Mouse (Mus musculus): Measurements from ENCODE around the gene Socs1.
"Not testable (repeated sequence)": the region's sequence is repeated elsewhere in the genome, so short reads cannot be mapped to it uniquely, and the experiment has no call there.

Socs1 gene

DNA sequence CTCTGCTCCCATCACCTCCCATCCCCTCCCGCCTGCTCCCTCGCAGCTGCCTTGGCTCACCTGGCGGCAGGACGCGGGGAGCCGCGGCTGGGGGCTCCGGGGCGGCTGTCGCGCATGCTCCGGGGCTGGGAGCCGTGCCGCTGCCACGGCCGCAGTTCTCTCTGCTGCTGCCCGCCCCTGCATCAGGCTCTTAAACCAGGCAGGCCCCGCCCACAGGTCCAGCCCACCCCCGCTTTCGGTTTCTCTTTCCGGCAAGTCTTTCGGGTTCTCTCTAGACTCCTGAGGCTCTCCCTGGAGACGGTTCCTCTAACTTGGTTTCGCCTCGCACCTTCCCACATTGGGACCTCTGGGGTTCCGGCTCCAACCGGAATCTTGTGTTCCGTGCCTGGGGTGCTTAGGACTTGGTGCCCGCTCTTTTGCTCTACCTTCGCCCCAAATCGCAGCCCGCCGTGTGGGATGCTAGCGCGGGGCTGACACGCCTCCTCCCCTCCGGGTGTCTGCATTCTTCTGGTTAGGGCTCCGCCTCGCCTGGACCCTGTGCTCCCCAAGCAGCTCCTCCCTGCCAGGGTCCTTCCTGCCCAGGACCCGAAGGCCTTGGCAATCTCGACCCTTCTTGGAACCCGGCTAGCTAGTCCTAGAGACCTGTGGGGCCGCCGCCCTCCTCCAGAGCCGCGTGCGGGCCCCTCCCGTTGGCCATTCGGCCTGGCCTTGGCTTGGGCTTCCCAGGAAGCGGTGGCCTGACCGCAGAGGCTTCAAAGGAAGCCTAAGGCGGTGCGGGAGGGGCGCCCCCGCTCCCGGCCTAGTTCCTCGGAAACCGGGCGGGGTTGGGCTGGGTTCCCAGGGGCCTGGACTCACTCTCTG, at the start of gene Socs1:
Socs1 (minus strand) TSS at position 166 of the 861 bp plus-strand sequence.
- DNase-seq, result peak; percentile 96

DNA sequence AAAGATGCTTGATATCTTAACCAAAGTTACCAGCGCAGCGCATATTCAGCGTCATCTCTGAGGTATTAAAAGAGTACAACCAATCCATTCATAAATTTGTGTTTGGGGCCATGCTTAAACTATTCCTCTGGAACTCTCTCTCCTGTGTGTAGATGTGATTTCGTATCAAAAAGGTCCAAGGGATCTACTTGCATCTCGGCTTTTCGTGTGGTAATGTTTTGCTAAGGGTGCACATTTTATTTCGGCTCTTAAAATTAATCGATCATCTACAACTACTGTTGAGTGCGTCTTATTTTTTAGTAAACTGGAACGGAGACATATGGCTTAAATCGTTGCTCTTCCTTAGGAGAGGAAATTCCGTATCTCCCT, 49.2 kb upstream of the Socs1 start:
- no peak for DNase-seq

DNA sequence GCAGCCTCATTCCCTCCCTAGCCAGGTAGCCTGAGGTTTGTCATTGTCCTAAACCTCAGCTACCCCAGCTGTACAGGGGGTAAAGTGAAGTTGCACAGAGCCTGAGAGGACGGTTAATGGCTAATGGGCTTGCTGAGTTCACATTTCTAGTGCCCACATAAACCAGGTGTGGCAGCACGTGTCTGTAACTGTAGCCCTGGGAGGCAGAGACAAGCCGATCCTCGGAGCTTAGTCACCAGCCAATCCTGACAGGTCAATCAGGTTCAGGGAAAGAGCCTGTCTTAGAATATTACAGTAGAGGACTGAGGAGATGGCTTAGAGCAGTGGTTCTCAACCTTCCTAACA, 43.1 kb upstream of the Socs1 start:
- no peak for DNase-seq

DNA sequence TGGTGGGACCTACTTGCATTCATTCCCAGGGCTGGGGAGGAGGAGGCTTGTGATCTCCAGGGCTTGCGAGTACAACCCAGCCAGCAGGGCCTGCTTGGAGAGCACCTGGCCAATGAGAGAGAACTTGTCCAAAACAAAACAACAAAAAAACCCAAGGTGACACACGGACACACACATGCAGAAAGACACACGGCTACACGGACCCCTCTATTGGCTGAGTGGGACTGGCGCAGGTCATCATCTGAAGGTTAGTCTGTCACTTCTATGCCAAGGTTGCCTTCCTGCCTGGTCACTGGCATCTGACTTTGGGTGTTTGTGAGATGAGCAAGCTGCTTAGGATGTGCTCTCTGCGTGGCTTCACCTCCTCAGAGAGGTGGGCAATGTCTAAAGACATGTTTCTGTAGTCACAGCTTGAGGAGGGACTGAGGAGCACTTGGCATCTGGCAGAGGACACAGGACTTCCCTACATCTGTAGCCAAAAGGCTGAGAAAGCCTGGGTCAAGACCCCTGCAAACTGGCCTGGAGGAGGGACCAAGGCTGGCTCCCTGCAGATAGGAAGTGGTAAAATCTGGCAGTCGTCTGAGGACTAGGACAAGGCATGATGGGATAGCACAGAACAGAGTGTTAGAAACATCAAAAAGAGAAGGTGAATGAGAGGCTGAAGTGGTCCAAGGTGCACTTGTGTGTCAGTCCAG, 42.6 kb upstream of the Socs1 start:
- DNase-seq, result no peak

DNA sequence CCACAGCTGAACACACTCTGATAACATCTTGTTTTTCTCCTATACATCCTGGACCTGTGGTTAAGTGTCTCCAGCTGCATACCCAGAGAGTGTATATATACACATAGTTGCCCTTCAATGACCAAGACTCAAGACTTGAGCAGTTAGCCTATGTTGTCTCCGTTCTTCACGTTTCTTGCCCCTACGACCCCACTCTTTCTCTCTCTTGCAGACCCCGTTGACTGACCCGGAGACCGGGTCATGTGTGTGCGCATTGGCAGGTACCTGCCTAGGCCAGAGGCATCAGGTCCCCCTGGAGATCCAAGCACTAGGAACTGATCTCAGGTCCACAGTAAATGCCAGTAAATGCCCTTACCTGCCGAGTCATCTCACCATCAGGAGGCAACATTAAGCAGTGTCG, 41.9 kb upstream of the Socs1 start:
- DNase-seq, result no peak

DNA sequence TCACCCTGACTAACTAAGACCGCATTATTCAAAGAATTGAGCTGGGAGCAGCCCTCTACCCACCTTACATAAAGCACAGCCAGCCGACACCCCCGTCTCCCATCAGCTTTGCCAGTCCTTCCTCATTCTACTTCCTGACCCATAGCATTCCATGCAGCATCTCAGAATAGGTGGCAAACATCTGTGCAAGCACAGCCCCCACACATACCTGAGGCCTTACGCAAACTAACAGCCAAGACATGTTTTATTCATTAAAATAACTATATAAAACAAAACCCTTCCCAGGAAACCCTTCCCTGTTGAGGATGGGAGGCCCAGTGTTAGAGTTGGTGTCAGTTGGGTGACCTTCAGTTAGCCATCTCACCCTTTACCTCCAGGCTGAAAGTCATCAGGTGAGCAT, 40.5 kb upstream of the Socs1 start:
- DNase-seq, result no peak

DNA sequence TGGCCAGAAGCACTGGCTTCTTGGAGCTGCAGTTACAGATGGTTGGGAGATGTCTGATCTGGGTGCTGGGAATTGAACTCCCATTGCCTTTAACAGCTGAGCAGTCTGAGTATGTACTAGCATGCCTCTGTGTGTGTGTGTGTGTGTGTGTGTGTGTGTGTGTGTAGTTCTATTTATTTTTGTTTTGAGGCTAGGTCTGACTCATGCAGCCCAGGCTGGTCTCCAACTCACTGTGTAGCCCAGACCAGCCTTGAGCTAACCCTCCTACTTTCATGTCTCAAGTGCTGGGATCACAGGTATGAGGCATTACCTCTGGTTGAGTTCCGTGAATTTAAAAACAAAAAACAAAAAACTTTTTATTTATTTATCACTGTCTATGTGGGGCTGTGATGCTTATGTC, 39.2 kb upstream of the Socs1 start:
- no peak for DNase-seq

DNA sequence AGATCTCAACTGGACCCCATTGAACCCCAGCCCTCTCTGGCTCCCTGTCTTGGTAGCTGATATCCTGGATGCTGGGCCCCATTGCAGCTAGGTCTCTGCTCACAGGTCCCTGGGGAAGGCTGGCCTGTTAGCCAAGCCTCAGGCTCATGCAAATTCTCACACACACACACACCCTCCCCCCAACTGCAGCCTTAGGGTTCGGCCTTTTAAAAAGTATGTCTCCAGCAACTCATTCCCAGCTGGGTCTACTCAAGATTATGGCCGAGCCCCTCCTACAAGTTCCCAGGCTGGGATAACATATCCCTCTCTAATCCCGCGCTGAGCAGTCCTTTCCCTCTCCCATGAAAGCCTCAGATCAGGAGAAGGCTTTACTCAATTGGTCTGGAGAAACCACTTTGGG, 36.1 kb upstream of the Socs1 start:
- peak; percentile 57 for DNase-seq

DNA sequence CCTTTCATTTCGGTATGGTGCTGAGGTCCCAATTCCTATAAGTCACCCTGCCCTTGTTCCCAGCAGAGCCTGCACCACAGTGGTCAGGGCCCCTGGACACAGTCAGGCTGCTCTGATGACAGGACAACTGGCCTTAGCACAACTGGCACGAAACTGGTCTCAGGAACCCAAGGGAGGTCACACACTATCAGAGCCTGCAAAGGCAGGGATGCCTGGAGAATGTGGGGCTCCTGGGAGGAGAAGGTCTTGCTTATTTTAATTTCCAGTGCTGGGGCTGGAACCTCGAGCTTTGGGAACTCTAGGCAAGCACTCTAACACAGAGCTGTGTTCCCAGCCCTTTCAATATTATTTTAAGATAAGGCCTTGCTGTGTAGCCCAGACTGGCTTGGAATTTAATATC, 34.6 kb upstream of the Socs1 start:
- DNase-seq, result no peak

DNA sequence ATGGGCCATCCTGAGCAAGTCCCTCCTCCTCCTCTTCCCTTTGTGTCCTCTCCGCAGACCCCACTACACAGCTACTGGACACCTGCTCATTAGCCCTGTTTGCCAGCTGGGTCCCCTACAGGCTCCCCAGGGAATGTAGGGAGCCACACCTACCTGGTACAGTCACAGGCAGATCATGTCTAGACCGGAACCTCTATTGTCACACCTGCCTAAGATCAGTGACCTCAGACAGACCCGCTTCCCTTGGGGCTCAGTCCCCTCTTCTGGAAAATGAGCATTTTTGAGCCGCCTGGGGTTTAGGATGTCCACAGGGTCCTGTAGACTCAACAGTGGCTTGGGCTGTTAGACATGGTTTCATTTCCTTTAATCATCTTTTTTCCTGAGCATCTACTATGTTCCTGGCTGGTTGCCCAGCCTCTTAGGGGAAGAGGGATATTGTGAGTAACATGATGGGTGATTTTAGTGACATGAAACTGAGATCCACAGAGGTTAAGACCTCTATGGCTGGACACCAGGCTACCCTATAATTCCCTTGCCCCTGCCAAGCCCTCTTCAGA, 33.3 kb upstream of the Socs1 start:
- no peak for DNase-seq

DNA sequence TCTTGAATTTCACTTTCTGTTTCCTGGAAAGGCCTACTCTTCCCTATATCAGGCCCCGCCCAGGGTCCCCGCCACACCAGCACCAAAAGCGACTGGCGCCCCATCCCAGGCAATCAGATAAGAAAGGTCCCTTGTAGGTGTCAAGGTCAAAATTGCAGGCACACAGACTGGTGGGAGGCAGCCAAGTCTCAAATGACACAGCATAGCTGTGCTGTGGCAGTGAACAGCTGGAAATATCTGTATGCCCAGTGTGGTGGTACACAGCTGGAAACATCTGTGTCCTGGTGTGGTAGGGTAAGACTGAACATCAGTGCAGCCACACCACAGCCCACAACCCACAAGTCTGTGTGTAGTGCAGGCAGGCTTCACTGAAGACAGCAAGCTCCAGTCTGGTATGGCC, 29.5 kb upstream of the Socs1 start:
- DNase-seq, result no peak

DNA sequence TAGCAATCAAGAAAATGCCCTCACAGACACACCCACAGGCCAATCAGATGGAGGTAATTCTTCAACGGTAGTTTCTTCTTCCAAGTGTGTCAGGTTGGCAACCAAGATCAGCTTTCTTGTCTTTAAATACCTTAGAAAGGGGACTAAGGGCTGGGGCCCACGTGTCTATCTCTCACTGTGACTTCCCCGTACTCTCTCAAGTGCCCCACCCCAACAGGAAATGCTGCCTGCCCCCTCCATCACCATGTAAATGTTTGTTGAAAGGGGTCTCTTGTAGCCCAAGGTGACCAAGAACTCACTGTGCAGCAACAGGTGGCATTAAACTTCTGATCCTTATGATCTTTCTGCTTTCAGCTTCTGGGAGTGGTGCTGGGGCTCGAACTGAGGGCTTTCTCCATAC, 28.4 kb upstream of the Socs1 start:
- DNase-seq, result no peak

DNA sequence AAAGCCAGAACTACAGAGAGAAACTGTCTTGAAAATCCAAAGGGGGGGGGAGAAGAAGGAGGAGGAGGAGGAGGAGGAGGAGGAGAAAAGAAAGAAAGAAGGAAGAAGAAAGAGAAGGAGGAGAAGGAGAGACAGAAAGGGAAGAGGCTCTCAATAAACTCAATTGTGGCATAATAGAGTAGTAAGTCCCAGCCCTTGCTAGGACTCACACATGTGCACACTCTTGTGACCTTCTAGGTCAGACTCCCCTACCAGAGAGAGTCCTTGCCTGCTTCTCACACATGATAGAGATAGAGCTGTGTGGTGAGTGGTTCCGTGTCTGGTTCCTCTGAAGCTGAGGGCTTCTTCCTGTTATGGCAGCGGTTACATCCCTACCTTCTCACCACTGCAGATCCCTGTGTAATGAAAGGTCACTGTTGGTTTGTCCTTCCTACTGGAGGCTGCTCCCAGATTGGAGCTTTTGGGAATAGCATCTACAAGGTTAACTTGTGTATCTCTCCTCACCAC, 27.6 kb upstream of the Socs1 start, which contains the start of gene Gm11172:
Gm11172 (plus strand) TSS at position 51 of the 507 bp plus-strand sequence.
- DNase-seq, result no peak

DNA sequence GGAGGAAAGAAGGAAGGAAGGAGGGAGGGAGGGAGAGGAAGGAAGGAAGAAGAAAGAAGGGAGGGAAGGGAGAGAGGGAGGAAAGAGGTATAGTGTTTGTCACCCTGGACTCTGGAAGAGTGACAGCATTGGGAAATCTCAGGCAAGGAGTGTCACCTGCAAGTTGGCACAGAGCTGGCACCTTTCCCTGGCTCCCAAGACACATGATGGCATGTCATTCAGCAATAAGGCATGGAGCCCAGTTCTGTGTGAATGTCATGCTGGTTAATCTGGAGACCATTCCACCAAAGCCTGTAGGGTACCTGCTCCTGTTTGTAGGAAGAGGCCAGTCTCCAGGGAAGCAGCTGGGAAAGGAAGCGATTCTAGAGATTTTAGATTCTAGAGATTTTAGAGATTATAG, 25.0 kb upstream of the Socs1 start:
- no peak for DNase-seq

DNA sequence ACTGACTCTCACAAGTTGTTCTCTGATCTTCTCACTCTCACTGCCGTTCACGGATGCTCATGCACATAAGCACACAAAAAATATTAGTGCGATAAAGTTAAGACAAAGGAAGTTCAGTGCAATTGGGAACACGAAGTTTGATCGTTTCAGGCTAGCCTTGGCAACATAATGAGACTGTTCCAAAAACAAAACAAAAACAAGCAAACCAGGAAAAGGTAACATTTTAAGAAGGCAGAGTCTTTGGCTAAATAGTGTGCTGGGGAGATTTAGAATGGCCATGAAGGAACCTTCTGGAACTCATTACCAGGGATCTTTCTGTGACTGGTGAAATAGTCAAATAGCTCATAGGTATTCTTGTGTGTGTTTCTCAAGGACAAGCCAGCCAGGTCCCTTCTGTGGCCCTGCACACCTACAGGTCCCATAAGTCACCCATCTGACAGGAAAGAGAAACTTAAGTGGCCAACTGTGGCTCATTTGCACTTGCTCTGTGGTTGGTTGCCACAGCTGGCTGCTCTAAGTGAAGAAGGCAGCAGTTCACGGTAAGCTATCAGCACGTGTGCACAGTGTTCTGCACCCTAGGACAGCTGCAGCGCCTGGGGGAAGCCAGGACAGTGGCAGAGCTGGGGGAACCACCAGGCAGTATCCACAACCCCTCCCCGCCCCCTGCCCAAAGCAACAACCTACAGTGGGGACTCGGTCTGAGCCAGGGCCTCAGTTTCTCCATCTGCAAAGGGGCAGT, 20.6 kb upstream of the Socs1 start, which contains the start of gene Prm1:
Prm1 (minus strand) TSS at position 51 of the 739 bp plus-strand sequence.
- DNase-seq, result no peak

DNA sequence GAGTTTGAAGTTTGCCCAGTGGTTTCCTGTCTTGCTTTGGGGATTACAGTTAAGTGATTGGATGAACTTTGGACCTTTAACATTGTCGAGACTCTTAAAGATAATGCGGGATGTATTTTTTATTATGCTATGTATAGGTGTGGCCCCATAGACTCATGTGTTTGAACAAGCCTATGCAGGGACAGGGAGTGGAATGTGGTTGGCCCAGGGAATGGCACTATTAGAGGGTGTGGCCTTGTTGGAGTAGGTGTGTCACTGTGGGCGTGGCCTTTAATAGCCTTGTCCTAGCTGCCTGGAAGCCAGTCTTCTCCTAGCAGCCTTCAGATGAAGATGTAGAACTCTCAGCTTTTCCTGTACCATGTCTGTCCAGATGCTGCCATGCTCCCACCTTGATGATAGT, 17.1 kb upstream of the Socs1 start:
- not testable (repeated sequence) for DNase-seq

DNA sequence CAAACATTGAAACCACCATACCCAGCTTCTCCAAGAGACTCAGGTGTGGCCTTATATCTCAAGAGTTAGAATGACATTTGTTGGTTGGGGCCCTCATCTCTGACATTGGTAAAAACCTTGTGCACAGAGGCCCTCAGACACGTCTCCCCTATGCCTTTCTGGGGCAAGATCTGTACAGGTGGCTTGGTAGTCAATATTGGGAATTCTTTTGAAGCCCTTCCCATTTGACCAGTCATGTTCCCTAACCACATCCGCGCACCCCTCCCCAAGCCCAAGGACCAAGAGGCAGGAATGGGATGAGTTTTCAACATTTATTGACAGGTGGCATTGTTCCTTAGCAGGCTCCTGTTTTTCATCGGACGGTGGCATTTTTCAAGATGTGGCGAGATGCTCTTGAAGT, 10.7 kb upstream of the Socs1 start, which contains the start of gene Prm2:
Prm2 (minus strand) TSS at position 101 of the 400 bp plus-strand sequence.
- no peak for DNase-seq

DNA sequence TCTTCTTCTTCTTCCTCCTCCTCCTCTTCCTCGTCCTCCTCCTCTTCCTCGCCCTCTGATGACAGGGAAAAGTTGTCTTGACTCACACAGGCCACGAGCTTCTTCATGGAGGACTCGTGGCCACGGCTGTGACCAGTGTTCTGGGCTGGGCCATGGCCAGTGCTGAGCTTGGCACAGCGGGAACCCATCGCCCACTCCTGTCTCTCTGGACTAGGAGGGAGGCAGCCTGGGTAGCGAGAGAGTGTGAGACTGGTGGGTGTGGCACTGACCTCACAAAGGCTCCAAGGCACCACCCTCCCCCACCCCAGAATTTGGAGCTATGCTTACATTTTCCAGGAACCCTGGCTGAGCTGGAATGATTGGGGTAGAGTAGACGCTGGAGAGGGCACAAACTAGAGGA, 5.4 kb upstream of the Socs1 start, which contains the start of gene Prm3:
Prm3 (minus strand) TSS at position 213 of the 400 bp plus-strand sequence.
- no peak for DNase-seq

DNA sequence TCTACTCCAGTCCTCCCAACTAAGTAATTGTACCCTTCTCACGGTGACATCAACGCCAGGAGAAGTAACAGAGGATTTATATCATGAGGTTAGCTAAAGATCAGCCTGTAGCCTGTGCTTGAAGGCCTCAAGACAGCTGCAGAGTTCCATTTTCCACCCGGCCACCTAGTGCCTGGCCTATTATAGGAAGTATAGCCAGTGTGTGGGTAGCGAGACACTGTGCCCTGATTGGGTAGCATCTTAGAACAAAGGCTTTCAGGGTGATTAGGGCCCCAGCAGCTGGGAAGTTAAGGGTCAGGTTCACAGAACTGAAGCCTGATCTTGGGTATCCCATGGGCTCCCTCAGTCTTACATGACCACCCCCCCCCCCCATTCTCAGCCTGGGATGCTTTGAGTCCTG, 3.5 kb upstream of the Socs1 start:
- DNase-seq, result no peak

DNA sequence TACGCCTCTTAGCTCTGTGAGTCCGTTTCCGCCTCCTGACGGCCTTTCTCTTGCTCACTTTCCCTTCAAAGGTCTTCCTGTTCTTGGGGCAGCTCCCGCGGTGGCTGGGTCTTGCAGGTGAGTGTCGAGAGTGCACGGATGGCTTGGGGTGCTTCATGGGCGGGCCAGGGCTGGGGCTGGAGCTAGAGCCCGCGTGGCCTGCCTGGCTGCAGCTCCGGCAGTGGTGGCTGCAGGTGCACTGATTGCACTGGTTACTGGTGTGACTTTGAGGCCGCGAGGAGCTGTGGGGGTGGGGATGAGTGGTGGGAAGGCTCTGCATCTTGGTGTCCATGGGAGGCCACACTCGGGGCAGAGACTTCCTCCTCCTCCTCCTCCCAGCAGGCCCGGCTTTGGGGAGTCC, 2.9 kb upstream of the Socs1 start, which contains the start of gene Tnp2:
Tnp2 (minus strand) TSS at position 390 of the 400 bp plus-strand sequence.
- no peak for DNase-seq

DNA sequence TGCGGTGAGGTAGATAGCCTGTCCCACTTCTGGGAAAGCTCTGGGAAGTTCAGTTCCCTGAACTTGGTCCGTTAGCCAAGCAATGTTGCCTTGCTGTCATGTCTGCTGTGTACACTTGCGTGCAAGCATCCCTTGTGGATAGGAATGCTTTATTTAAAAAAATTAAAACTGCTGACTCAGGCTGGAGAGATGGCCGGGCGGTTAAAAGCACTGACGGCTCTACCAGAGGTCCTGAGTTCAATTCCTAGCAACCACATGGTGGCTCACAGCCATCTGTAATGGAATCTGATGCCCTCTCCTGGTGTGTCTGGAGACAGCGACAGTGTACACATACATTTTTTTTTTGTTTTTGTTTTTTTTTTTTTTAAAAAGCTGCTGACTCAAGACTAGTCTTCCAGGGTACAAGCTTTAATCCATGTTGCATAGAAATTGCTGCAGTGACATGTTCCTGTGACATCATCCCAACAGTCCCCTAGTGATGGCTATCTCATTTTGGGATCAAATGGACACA, 2.3 kb upstream of the Socs1 start:
- DNase-seq, result no peak

DNA sequence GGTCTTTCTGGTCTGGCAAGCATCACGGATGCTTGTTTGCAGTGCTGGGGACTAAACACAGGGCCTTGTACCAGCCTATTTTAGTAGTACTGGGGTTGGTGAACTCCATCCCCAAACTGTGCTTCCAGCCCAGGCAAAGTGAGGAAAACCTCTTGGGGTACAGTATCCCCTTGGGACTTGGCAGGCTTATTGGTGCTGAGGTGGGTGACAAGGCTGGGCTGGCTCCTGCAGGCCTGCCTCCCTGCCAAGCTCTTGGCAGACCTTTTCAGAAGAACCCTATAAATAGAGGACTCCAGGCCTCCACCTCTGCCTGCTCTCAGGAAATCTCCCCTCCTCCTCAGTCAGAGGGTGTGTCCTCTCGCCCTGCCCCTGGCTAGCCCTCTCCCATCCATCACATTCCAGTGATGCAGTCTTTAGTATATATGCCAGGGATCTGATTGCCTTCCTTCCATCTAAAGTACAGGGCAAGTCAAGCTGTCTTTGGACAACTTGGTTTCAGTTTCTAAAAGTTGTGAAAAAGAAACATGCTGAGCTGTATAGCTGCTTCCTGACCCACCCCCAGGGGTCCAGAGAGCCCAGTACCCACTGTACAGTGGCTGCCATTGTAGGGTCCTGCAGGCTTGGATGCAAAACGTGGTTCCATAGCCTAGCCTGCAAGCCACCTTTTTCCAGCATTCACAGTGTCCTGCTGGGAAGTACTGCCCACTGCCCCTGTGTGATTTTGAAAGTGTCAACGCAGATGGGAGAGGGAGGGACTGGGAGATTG, 1.6 kb upstream of the Socs1 start:
- no peak for DNase-seq

All from kidney, postnatal 10 days (tissue).